Mouse (Mus musculus) natural killer cell, adult 2 months (primary cell): ENCODE measurements around the gene Mtf1.

Experiments
- DNase-seq, 2 experiments: peaks; one replicate each; pipeline ENCODE4 v3.0.0; 2022; ENCODE audit warnings: low spot score in 2 of 2

The Mtf1 gene

GRCm38 (mm10) chr4:124801552-124802308, at the start of gene Mtf1:
TSS of gene Mtf1 (plus strand) at chr4:124802104.
- peak; percentile 78 to 84 for DNase-seq

GRCm38 (mm10) chr4:124752281-124753199, 49.4 kb upstream of the Mtf1 start:
- DNase-seq: peak; percentile 14 to 20

GRCm38 (mm10) chr4:124755526-124755925, 46.4 kb upstream of the Mtf1 start:
- DNase-seq: peak in 1 of 2 experiments; percentile 20

GRCm38 (mm10) chr4:124759305-124759811, 42.5 kb upstream of the Mtf1 start:
- no peak for DNase-seq

GRCm38 (mm10) chr4:124761201-124761600, 40.7 kb upstream of the Mtf1 start:
- no peak for DNase-seq

GRCm38 (mm10) chr4:124762858-124763452, 38.9 kb upstream of the Mtf1 start:
- DNase-seq: no peak

- no peak for DNase-seq
These were observed 35.9 kb upstream of the Mtf1 start for GRCm38 (mm10) chr4:124765802-124766565.

- no peak for DNase-seq
These were observed 35.4 kb upstream of the Mtf1 start for GRCm38 (mm10) chr4:124766566-124766940.

GRCm38 (mm10) chr4:124768963-124769591, 32.8 kb upstream of the Mtf1 start:
- DNase-seq: no peak

- no peak for DNase-seq
These were observed 31.3 kb upstream of the Mtf1 start for GRCm38 (mm10) chr4:124770624-124771023.

GRCm38 (mm10) chr4:124772125-124772524, 29.8 kb upstream of the Mtf1 start:
- DNase-seq: no peak

- no peak for DNase-seq
These were observed 28.5 kb upstream of the Mtf1 start for GRCm38 (mm10) chr4:124773449-124773848.

- DNase-seq: no peak
These were observed 27.9 kb upstream of the Mtf1 start for GRCm38 (mm10) chr4:124773995-124774394.

- no peak for DNase-seq
These were observed 27.5 kb upstream of the Mtf1 start for GRCm38 (mm10) chr4:124774429-124774828.

GRCm38 (mm10) chr4:124781361-124781760, 20.5 kb upstream of the Mtf1 start:
- DNase-seq: no peak

GRCm38 (mm10) chr4:124782395-124782794, 19.5 kb upstream of the Mtf1 start:
- no peak for DNase-seq

- no peak for DNase-seq
These were observed 18.0 kb upstream of the Mtf1 start for GRCm38 (mm10) chr4:124783937-124784336.

GRCm38 (mm10) chr4:124790013-124790412, 11.9 kb upstream of the Mtf1 start:
- no peak for DNase-seq

- no peak for DNase-seq
These were observed 9.8 kb upstream of the Mtf1 start for GRCm38 (mm10) chr4:124792114-124792513.

- no peak for DNase-seq
These were observed 5.8 kb upstream of the Mtf1 start for GRCm38 (mm10) chr4:124796141-124796540.

- no peak for DNase-seq
These were observed 5.0 kb upstream of the Mtf1 start for GRCm38 (mm10) chr4:124796913-124797312.
